8 mouse cellular contexts compared by ENCODE assay signal in the genomic region with DNA sequence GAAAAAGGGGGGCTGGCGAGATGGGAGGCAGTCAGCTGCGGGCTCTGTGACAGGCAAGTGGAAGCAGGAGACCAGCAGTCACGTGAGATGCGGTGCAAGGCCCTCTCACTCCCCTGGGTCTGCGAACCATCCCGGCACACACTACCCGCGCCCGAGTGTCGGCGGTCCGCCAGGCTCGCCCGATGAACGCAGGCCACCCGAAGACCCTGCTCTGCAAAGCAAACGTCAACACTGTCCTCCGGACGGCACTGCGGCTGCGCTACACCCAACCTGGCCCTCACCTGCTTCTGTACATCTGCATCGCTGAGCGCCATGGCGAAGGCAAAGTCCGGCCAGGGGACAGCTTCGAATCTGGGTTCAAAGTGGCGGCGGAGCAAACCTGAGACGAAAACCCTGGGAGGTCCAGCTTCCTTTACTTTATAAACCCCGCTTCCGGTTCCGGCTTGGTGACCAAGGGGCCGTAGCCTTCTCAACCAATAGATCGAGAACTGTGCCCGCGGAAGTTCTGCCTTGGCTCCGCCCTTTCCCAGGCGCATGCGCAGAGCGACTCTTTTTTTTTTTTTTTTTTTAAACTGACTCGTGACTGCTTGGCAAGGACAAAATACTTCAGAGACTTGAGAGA. TPM values are rescaled to one million over a fixed set of nuclear protein-coding genes. Genes with fewer than 3 reads are reported as not detected.
DNase-seq lines count a peak whose midpoint lies in the region; ATAC-seq lines count a peak whose summit lies in the region.

Gene Atp6v1e1 (minus strand): TSS at position 487 of the 622 bp plus-strand sequence.

- ATAC-seq in intestine, embryonic 14.5 days (replicated peaks; ENCODE audit: low FRiP score, low TSS enrichment, low read depth), result peak; percentile 97

- H3K36me3 ChIP-seq in intestine, embryonic 14.5 days (ENCODE audit: control insufficient read depth, insufficient read depth, low read length), result peaks cover 14% of the 10 kb centered on the region

- H3K9me3 ChIP-seq in intestine, embryonic 14.5 days (ENCODE audit: control insufficient read depth, low read length), result no peaks in the 10 kb centered on the region

- peak within 1 kb of the TSS; percentile 96 for H3K4me3 ChIP-seq in intestine, embryonic 14.5 days (ENCODE audit: low read depth, low read length)

- WGBS in intestine, embryonic 14.5 days, result under 1% methylated on average over 41 of the region's 41 CpGs

- intact Hi-C loops in left cerebral cortex, postnatal 14 days (cut with DNase I), result no loop called here

- DNase-seq in adrenal gland, adult (ENCODE audit: inconsistent age in 2 of 2, low spot score in 1 of 2), result peak; percentile 95 to 97
- DNase-seq in embryo, embryonic 10.5 days (ENCODE audit: low spot score), result peak; percentile 98
- DNase-seq in gastrocnemius, postnatal 25 days, result peak; percentile 94
- peak; percentile 91 for DNase-seq in intestine, embryonic 14.5 days (ENCODE audit: low spot score)
- DNase-seq in left cerebral cortex, postnatal 14 days (ENCODE audit: low spot score in 2 of 2), result peak; percentile 93 to 95
- DNase-seq in mesoderm, embryonic 11.5 days (ENCODE audit: low read depth, low spot score), result peak; percentile 98
- DNase-seq in right cerebral cortex, postnatal 36 days (ENCODE audit: low spot score in 2 of 2), result peak; percentile 90 to 93
- DNase-seq in yolk sac, embryonic 10.5 days (ENCODE audit: low spot score), result peak; percentile 96

- peaks cover 10% of the 10 kb centered on the region for H3K4me1 ChIP-seq in intestine, embryonic 14.5 days (replicated peaks; ENCODE audit: control insufficient read depth, insufficient read depth, low read length)

- H3K27me3 ChIP-seq in intestine, embryonic 14.5 days (replicated peaks; ENCODE audit: control insufficient read depth, insufficient read depth, low read length), result no peaks in the 10 kb centered on the region

- H3K9ac ChIP-seq in intestine, embryonic 14.5 days (ENCODE audit: low read length), result peak within 1 kb of the TSS; percentile 81

- H3K27ac ChIP-seq in intestine, embryonic 14.5 days (ENCODE audit: low read depth), result peak within 1 kb of the TSS; percentile 91

- H3K4me2 ChIP-seq in intestine, embryonic 14.5 days (ENCODE audit: low read length), result peak within 1 kb of the TSS; percentile 65

RNA-seq across cellular contexts. Expression of gene Atp6v1e1, which starts in this region (rescaled TPM):
- total RNA-seq in gastrocnemius, postnatal 25 days (2021), result 100 to 1,000 TPM; 114 to 127 TPM
- 116 and 117 TPM in 2 replicates for polyA plus RNA-seq in intestine, embryonic 14.5 days (2014; fragmentation: Nextera tagmentation; extraction: Ambion mirVana)
- 100 to 1,000 TPM; 515 to 524 TPM for total RNA-seq in left cerebral cortex, postnatal 14 days (2021)

Comparison
In these comparisons a context has a peak if more than half of its experiments do, and no peak if none do; other contexts are left out.
1. Peak in every context shown above with its lines: DNase-seq, ATAC-seq, H3K4me3 ChIP-seq and H3K27ac ChIP-seq.
2. RNA of gene Atp6v1e1 (total RNA-seq): 515 to 524 TPM in left cerebral cortex, postnatal 14 days; 114 to 127 TPM in gastrocnemius, postnatal 25 days; every median in the first group is over 4 times any median in the second.